Mouse (Mus musculus): Measurements from ENCODE around the gene Cdh24.

- TF ChIP-seq TAL1 (IDR thresholded peaks at IDR 0.05; ENCODE audit: low read length) (no peak), GATA1 (IDR thresholded peaks at IDR 0.05; ENCODE audit: low read length) (no peak)
These were observed 31.9 kb downstream of the Cdh24 start for GRCm38 (mm10) chr14:54609245-54609644.
